Mouse (Mus musculus): ENCODE results near the gene Krt8. TPM values are rescaled to one million over a fixed set of nuclear protein-coding genes. Genes with fewer than 3 reads are reported as not detected.
A peak's percentile ranks its signal among the peaks of the same experiment; 100 is the strongest.

Krt8 gene
- polyA plus RNA-seq, 1 experiment from 2014 or later, result 10.2 TPM

- WGBS, result 46% methylated on average over 3 of the region's 3 CpGs
- Histone ChIP-seq H3K9ac (ENCODE audit: low read length) (no peak overlapping the region), H3K4me2 (no peak overlapping the region), H3K36me3 (ENCODE audit: control insufficient read depth, insufficient read depth, low read length) (no peaks in the 10 kb centered on the region), H3K27me3 (ENCODE audit: control insufficient read depth, insufficient read depth, low read length) (no peaks in the 10 kb centered on the region), H3K9me3 (ENCODE audit: control insufficient read depth, low read length) (no peaks in the 10 kb centered on the region), H3K27ac (ENCODE audit: low read depth, low read length) (no peak overlapping the region), H3K4me1 (ENCODE audit: control insufficient read depth, insufficient read depth, low read length) (no peaks in the 10 kb centered on the region), H3K4me3 (ENCODE audit: low read depth, low read length) (no peak overlapping the region)
- ATAC-seq (ENCODE audit: low FRiP score) (no peak), DNase-seq (ENCODE audit: low spot score, missing footprints) (peak; percentile 87)
Measured at GRCm38 (mm10) chr15:102013651-102014050, 9.4 kb upstream of the Krt8 start.

- ATAC-seq (ENCODE audit: low FRiP score) (no peak), DNase-seq (ENCODE audit: low spot score, missing footprints) (no peak)
- no peaks in the 10 kb centered on the region for H3K4me1 ChIP-seq (ENCODE audit: control insufficient read depth, insufficient read depth, low read length)
- WGBS, result 60% methylated on average over 4 of the region's 4 CpGs
- H3K4me3 ChIP-seq (ENCODE audit: low read depth, low read length), result no peak overlapping the region
- no peaks in the 10 kb centered on the region for H3K27me3 ChIP-seq (ENCODE audit: control insufficient read depth, insufficient read depth, low read length)
- no peak overlapping the region for H3K9ac ChIP-seq (ENCODE audit: low read length)
- H3K27ac ChIP-seq (ENCODE audit: low read depth, low read length), result no peak overlapping the region
- no peaks in the 10 kb centered on the region for H3K9me3 ChIP-seq (ENCODE audit: control insufficient read depth, low read length)
- no peaks in the 10 kb centered on the region for H3K36me3 ChIP-seq (ENCODE audit: control insufficient read depth, insufficient read depth, low read length)
- H3K4me2 ChIP-seq, result no peak overlapping the region
Measured at GRCm38 (mm10) chr15:102012260-102012765, 8.0 kb upstream of the Krt8 start.

GRCm38 (mm10) chr15:102010569-102011245 is 6.4 kb upstream of the Krt8 start:
- no peaks in the 10 kb centered on the region for H3K9me3 ChIP-seq (ENCODE audit: control insufficient read depth, low read length)
- DNase-seq (ENCODE audit: low spot score, missing footprints) (peak; percentile 73), ATAC-seq (ENCODE audit: low FRiP score) (no peak)
- no peak overlapping the region for H3K27ac ChIP-seq (ENCODE audit: low read depth, low read length)
- WGBS, result 74% methylated on average over 3 of the region's 3 CpGs
- H3K27me3 ChIP-seq (ENCODE audit: control insufficient read depth, insufficient read depth, low read length), result peaks cover 7% of the 10 kb centered on the region
- no peak overlapping the region for H3K4me3 ChIP-seq (ENCODE audit: low read depth, low read length)
- no peaks in the 10 kb centered on the region for H3K4me1 ChIP-seq (ENCODE audit: control insufficient read depth, insufficient read depth, low read length)
- H3K9ac ChIP-seq (ENCODE audit: low read length), result no peak overlapping the region
- H3K36me3 ChIP-seq (ENCODE audit: control insufficient read depth, insufficient read depth, low read length), result no peaks in the 10 kb centered on the region
- H3K4me2 ChIP-seq, result no peak overlapping the region

- Histone ChIP-seq H3K36me3 (ENCODE audit: control insufficient read depth, insufficient read depth, low read length) (no peaks in the 10 kb centered on the region), H3K4me1 (ENCODE audit: control insufficient read depth, insufficient read depth, low read length) (no peaks in the 10 kb centered on the region; the same call in 1 of the 2 replicates), H3K9me3 (ENCODE audit: control insufficient read depth, low read length) (no peaks in the 10 kb centered on the region), H3K27me3 (ENCODE audit: control insufficient read depth, insufficient read depth, low read length) (peaks cover 36% of the 10 kb centered on the region), H3K4me3 (ENCODE audit: low read depth, low read length) (no peak overlapping the region), H3K27ac (ENCODE audit: low read depth, low read length) (no peak overlapping the region; the same call in 1 of the 2 replicates), H3K4me2 (no peak overlapping the region), H3K9ac (ENCODE audit: low read length) (no peak overlapping the region)
- WGBS, result 52% methylated on average over 12 of the region's 12 CpGs
- peak; percentile 82 for DNase-seq (ENCODE audit: low spot score, missing footprints)
- ATAC-seq (ENCODE audit: low FRiP score), result no peak
Measured at GRCm38 (mm10) chr15:102007097-102008069, 3.1 kb upstream of the Krt8 start.

GRCm38 (mm10) chr15:102006317-102006716 is 2.0 kb upstream of the Krt8 start:
- no peaks in the 10 kb centered on the region for H3K36me3 ChIP-seq (ENCODE audit: control insufficient read depth, insufficient read depth, low read length)
- no peak overlapping the region for H3K9ac ChIP-seq (ENCODE audit: low read length)
- no peaks in the 10 kb centered on the region for H3K9me3 ChIP-seq (ENCODE audit: control insufficient read depth, low read length)
- WGBS, result 39% methylated on average over 11 of the region's 11 CpGs
- no peak overlapping the region for H3K27ac ChIP-seq (ENCODE audit: low read depth, low read length)
- DNase-seq (ENCODE audit: low spot score, missing footprints), result no peak
- no peak overlapping the region for H3K4me2 ChIP-seq
- no peak overlapping the region for H3K4me3 ChIP-seq (ENCODE audit: low read depth, low read length)
- ATAC-seq (ENCODE audit: low FRiP score), result no peak
- peaks cover 43% of the 10 kb centered on the region for H3K27me3 ChIP-seq (ENCODE audit: control insufficient read depth, insufficient read depth, low read length)
- no peaks in the 10 kb centered on the region; the same call in 1 of the 2 replicates for H3K4me1 ChIP-seq (ENCODE audit: control insufficient read depth, insufficient read depth, low read length)

- no peaks in the 10 kb centered on the region for H3K9me3 ChIP-seq (ENCODE audit: control insufficient read depth, low read length)
- no peaks in the 10 kb centered on the region; the same call in 1 of the 2 replicates for H3K4me1 ChIP-seq (ENCODE audit: control insufficient read depth, insufficient read depth, low read length)
- no peak overlapping the region for H3K27ac ChIP-seq (ENCODE audit: low read depth, low read length)
- no peak overlapping the region for H3K9ac ChIP-seq (ENCODE audit: low read length)
- DNase-seq (ENCODE audit: low spot score, missing footprints) (peak; percentile 81), ATAC-seq (ENCODE audit: low FRiP score) (no peak)
- no peaks in the 10 kb centered on the region for H3K36me3 ChIP-seq (ENCODE audit: control insufficient read depth, insufficient read depth, low read length)
- peaks cover 43% of the 10 kb centered on the region for H3K27me3 ChIP-seq (ENCODE audit: control insufficient read depth, insufficient read depth, low read length)
- no peak overlapping the region for H3K4me2 ChIP-seq
- no peak overlapping the region for H3K4me3 ChIP-seq (ENCODE audit: low read depth, low read length)
- 44% methylated on average over 4 of the region's 4 CpGs for WGBS
Measured at GRCm38 (mm10) chr15:102005290-102005689, 1.0 kb upstream of the Krt8 start.

- DNase-seq (ENCODE audit: low spot score, missing footprints) (peak; percentile 82), ATAC-seq (ENCODE audit: low FRiP score) (no peak)
- H3K4me2 ChIP-seq, result peak overlapping the region; percentile 52
- no peak overlapping the region for H3K27ac ChIP-seq (ENCODE audit: low read depth, low read length)
- no peaks in the 10 kb centered on the region; the same call in 1 of the 2 replicates for H3K4me1 ChIP-seq (ENCODE audit: control insufficient read depth, insufficient read depth, low read length)
- H3K27me3 ChIP-seq (ENCODE audit: control insufficient read depth, insufficient read depth, low read length), result peaks cover 43% of the 10 kb centered on the region
- H3K4me3 ChIP-seq (ENCODE audit: low read depth, low read length), result peak overlapping the region; percentile 28
- peak overlapping the region; percentile 49 for H3K9ac ChIP-seq (ENCODE audit: low read length)
- 10% methylated on average over 12 of the region's 12 CpGs for WGBS
- no peaks in the 10 kb centered on the region for H3K36me3 ChIP-seq (ENCODE audit: control insufficient read depth, insufficient read depth, low read length)
- H3K9me3 ChIP-seq (ENCODE audit: control insufficient read depth, low read length), result no peaks in the 10 kb centered on the region
Measured at GRCm38 (mm10) chr15:102003516-102003915, 766 bp downstream of the Krt8 start.

GRCm38 (mm10) chr15:102002646-102003488 is 1.4 kb downstream of the Krt8 start:
- Histone ChIP-seq H3K4me1 (ENCODE audit: control insufficient read depth, insufficient read depth, low read length) (no peaks in the 10 kb centered on the region; the same call in 1 of the 2 replicates), H3K27me3 (ENCODE audit: control insufficient read depth, insufficient read depth, low read length) (peaks cover 43% of the 10 kb centered on the region), H3K9ac (ENCODE audit: low read length) (peak overlapping the region; percentile 49), H3K27ac (ENCODE audit: low read depth, low read length) (no peak overlapping the region), H3K4me2 (peak overlapping the region; percentile 52), H3K9me3 (ENCODE audit: control insufficient read depth, low read length) (no peaks in the 10 kb centered on the region), H3K4me3 (ENCODE audit: low read depth, low read length) (peak overlapping the region; percentile 28), H3K36me3 (ENCODE audit: control insufficient read depth, insufficient read depth, low read length) (no peaks in the 10 kb centered on the region)
- 3% methylated on average over 34 of the region's 34 CpGs for WGBS
- peak; percentile 97 for DNase-seq (ENCODE audit: low spot score, missing footprints)
- ATAC-seq (ENCODE audit: low FRiP score), result peak; percentile 70

All from midbrain, embryonic 11.5 days (tissue).